Mouse (Mus musculus) urinary bladder, adult 18-20 months (tissue): ENCODE results near the gene Cad.
"Not testable (repeated sequence)": the region's sequence is repeated elsewhere in the genome, so short reads cannot be mapped to it uniquely, and the experiment has no call there.

ENCODE experiments used
- DNase-seq, 2 experiments: peaks; one replicate each; pipeline ENCODE4 v3.0.0; 2022; ENCODE audit warnings: low spot score in 2 of 2, mixed read lengths in 2 of 2

Gene Cad

DNA sequence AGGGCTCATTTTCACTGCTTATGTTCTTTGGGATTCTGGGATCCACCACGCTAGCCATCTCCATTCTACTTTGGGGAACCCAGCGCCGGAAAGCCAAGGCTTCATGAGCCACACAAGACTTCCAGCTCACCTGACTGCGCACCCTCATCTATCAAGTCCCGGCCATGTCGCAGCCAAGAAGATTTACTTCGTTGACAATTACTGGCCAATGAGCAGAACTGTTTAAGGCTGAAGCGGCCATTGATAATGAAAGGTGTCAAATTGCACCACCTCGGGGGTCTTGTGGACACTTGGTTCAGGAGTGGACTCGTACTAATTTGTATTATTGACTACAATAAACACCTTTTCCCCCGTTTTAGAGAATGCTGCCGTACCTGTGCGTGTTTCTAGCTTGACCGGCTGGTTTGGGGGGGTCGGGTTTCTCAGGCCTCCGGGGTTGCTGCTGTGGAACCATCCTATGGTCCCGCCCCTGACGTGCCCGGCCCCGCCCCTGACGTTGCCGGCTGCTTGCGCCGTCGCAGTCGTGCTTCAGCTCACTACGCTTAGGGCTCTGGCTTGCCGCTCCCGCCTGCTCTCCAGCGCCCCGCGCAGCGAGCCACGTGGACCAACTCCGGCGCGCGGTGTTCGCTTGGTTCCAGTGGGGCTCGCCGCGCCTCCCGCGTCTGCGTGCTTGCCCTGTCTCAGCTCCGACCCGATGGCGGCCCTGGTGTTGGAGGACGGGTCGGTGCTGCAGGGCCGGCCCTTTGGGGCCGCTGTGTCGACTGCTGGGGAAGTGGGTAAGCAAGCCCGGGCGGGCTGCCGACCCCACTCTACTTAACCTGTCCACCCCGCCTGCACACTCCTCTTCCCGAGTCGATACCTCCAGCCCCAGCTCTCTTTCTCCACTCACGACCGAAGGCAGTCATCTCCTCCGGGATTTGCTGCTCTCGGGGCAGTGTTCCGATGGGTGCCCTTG, at the start of gene Cad:
TSS of gene Cad (plus strand) at position 520 of the 955 bp plus-strand sequence.
- peak; percentile 92 to 95 for DNase-seq

DNA sequence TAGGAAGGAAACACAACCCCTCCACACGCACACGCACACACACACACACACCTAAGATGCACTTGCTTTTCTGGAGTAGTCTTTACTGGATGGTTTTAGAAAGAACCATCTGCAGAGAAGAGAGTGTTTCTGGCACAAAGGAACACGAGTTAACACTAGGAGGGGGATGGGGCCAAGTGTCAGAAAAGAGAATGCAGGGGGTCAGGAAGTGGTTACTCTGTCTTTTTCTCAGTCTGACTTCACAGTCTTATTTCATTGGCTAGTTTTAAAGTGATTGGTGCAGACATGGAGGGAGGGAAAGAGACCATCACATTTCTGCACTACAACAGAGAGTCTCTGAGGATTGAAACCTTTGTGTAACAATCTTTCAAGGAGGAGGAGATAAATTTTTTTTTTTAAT, 41.8 kb upstream of the Cad start:
- DNase-seq = no peak

DNA sequence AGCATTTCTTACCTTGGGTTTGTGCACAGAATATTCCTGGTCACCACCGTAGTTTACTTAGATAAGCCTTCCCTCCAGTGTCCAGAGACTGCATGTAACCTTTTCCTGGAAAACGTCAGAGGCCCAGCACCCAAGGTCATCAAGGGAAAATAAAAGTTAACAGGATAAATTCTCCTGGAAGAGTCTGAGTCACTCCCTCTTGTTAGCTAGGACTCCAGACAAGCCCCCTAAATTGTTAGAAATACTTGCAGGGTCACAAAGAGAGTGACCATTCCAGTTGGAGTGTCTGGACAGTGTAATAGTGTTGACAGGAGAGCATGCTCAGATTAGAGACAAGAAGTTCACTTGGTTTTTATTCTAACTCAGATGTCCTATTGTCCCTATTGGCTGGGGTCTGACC, 38.7 kb upstream of the Cad start:
- no peak for DNase-seq

DNA sequence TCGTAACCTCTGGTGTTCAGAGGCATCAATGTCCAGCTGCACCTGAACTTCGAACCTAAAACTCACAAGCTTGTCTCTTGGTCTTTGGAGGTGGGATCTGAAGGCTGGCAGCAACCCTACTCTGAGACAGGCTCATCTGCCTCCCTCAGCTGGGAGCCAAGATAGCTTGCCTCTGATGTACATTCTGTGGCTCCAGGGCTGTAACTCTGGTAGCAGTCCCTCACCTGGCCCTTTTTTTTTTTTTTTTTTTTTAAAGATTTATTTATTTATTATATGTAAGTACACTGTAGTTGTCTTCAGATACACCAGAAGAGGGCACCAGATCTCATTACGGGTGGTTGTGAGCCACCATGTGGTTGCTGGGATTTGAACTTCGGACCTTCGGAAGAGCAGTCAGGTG, 32.8 kb upstream of the Cad start:
- not testable (repeated sequence) for DNase-seq

DNA sequence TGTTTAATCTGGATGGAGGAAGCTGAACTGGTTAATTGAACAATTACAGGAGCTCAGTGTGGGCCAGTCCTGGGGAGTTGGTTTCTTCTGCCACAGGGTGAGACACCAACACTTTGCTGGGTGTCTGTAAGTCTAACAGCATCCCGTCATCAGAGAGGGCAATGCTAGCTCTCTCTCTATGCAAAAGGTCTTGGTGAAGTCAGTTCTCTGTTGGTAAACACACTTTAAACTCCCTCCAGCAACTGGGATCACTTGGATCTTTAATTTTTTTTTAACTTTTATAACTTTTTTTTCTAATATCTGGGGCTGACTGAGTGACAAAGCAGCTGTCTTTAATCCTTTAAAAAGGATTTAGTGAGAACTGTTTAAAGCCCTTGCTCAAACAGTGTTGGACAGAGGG, 31.9 kb upstream of the Cad start:
- DNase-seq = no peak

DNA sequence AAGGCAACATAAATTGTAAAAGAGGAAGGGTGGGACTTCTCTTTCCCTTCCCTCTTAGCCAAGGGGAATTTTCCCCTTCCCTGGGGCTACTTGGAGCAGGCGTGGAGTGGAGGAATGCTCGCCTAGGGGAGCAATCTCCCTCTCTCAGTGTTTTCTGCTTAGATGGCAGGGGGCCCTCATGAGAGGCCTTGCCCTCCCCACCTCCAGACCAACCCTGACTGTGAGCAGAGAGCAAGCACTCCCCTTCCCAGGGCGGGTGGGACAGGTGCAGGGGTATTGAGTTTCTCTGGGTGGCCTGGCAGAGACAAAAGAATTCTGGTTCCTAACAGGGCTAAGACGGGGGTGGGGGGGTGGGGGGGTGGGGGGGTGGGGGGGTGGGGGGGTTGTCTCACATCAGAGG, 31.3 kb upstream of the Cad start:
- no peak for DNase-seq

DNA sequence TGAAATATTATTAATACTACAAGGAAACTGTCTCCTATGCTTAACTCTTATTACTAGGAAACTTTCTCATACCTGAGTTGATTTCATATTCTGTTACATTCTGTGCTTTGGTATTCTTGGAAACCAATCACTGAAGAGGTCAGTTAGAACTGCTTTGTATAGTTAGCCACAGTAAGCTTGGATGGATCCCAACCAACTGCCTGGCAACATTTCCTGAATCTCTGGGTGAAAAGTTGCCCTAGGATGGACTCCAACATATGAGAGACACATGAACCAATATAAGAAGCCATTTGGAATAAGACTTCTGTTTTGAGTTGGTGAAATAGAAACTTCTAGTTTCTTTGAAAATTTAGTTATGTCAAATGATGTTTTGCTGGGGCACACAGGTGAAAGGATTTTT, 29.9 kb upstream of the Cad start:
- DNase-seq = no peak

DNA sequence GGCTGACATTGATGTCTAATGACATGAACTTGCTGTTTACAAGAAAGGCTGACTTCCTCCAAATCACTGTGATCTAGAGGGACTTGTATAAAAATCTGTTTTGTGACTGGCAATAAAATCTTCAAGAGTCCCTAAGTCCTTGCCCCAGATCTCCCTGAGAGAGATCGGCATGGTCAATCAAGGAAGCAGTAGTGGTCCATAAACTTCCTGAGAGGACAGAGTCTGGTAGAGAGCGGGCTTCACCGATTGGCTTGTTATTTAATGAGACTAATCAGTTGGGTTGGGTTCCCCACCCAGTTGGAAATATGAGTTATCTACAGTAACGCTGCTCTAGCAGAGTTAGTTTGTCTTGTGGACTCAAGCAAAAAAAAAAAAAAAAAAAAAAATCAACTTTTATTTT, 23.7 kb upstream of the Cad start:
- no peak for DNase-seq

DNA sequence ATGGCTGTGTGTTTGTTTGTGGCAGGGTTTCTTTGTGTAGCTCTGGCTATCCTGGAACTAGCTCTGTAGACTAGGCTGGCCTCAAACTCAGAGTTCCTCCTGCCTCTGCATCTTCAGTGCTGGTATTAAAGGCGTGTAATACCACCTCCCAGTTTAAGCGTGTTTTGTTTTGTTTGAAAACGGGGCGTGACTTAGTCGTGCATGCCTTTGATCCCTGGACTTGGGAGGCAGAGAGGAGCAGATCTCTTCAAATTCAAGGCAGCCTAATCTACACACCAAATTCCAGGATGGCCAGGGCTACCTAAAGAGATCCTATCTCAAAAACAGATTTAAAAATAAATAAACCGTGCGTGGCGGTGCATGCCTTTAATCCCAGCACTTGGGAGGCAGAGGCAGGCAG, 23.1 kb upstream of the Cad start:
- no peak for DNase-seq

DNA sequence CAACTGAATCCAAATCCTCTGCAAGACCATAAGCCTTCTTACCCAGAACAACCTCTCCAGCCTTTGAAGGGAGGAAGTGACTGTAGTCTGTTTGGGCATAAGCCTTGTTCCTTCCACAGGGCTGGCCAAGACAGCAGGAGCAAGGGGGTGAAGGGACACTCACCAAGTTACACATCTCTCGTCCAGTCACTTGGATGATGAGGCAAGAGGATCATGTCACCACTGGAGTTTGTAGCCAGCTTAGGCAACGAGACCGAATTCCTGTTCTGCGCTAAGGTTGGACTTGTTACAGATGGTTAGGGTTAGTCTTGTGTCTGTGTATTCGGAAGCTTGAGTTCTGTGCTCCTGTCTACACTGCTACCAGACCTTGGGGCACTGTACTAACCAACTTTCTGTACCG, 19.9 kb upstream of the Cad start:
- no peak for DNase-seq

DNA sequence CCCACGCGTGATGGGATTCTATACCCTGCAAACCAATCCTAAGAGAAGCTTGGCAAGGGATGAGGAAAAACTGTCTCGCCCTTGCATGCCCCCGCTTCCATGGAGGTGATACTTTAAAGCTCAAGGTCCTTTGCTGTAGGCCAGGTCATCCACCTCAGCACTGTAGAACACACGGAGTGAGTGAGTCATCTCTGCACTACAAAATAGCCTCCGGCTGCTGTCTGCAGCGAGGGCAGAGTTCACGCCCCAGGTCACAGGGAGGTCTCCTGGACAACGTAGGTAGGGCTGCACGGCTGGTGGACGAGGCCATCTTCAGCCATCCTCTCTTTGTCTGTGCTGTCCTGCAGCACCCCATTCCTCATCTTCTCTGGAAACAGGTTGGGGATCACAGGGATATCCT, 18.0 kb upstream of the Cad start:
- not testable (repeated sequence) for DNase-seq

DNA sequence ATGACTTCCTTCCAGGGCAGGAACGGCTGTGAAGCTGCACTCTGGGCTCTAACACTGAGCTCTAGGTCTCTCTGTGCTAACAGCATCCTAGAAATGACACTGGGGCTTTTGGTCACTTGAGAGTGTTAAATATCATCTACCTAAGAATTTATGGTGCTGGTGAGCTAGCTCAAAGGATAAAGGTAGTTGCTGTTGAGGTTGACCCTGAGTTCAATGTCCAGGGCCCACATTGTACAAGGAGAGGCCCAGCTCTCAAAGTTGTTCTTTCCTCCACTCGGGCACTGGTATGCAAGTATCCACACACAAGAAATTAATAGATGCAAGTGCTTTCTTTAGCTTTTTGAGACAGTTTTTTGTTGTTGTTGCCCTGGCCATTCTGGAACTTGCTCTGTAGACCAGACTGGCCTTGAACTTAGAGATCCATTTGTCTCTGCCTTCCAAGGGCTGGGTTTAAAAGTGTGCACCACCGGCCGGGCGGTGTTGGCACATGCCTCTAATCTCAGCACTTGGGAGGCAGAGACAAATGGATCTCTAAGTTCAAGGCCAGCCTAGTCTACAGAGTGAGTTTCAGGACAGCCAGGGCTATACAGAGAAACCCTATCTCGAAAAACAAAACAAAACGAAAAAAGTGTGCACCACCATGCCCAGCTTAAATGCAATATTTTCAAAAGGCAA, 16.3 kb upstream of the Cad start:
- no peak for DNase-seq

DNA sequence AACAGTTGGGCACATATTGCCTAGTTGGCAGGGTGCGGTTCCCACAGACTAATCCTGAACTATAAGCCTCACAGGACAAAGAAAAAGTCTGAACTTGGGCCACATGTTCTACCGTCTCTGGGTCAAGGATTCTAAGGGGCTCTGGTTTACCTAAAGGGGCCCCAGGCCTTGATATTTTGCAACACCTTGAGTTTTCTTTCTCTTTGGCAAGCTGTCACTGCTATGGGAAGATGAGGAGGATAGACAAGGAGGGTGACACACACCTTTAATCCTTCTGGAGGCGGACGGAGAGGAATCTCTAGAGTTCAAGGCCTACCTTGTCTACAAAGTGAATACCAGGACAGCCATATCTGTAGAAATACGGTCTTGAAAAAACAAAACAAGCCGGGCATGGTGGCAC, 8.2 kb upstream of the Cad start:
- DNase-seq = no peak

DNA sequence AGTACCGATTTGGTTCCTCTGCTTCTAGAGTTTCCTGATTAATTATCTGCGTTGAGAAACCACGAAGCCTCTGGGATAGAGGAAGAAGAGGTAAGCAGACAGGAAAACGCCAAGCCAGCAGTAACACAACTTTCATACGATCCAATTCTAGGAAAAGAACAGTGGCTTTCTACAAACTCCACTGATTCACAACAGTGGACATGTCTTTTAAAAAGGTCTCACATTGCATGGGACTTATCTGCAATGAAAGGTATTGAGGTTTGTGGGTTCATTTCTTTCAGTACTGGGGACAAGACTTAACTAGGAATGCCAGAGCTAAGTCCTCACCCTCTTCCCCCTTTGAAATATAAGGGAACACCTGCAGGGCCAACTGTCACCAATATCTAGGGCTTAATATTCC, 7.5 kb upstream of the Cad start:
- no peak for DNase-seq

DNA sequence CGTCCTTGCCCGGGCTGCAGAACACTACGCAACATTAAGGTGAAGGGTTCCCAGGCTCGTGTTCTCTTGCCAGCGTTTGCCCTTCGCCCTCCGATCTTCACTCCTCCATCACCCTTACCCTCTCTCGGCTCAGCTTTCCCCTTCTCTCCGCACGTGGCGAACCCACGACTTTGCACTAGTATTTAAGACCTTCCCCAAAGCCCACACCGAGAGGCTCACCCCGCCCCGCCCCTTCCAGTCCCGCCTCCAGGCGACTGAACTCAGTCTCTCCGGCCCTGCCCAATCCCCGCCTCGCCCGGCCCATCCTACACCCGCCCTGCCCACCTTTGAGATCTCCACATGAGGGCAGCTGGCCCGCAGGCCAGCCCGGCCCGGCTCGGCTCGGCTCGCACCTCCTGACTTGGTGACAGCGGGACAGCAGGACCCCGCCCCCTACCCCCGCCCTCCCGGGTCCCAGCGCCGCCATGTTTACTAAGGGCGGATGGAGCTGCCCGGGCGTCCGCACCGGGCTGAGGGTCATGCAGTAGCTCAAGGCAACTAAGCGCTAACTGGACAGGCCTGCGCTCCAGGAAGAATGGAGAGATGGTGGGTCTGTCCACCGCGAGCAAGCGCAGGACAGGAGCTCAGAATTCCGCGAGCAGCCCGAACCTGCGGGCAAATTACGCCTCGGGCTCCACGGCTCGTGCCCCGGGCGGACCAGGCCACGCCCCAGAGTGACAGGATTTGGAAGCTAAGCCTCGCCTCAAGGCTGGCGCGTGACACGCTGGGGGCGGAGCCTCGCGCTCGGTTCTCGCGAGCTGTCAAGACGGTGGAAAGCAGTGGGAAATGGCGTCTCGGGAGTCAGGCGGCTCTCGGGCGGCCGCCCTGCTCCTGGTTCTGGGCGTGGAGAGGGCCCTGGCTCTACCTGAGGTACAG, 6.5 kb upstream of the Cad start, which contains the start of gene Atraid:
TSS of gene Atraid (plus strand) at position 465 of the 915 bp plus-strand sequence.
- peak; percentile 98 to 99 for DNase-seq

DNA sequence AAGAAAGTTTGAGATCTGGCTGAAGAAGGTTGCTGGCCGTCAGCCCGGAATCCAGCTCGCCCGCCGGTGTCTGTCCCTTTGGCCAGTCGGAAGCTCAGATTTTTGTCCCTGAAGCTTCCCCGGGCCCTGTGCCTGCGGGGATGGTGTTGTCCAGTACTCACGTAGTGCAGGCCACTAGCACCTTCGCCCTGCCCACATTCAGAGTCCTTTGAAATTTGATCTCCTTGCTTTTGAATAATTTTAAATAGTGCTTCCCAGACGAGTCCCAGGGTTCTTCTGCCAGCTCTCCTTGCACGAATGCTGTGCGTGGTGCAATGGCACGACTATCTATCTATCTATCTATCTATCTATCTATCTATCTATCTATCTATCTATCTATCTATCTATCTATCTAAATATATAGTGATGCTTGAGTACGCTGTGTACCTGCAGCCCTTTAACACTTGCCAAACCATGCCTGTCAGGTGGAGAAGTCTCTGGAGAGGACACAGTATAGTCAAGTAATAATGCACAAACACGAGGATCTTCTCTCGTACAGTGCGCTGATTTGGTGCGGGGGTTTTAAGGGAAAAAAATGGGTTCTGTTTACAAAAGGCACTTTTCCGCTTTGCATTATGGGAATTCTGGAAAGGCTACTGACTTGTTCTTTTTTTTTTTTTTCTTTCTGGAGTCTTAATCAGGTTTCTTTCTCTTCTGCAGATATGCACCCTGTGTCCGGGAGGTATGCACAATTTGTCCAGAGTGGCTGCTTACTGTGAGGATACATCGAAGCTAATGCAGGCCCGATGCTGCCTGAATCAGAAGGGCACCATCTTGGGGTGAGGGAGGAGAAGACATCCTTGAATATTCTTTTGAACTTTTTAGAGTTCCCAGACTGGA, 5.6 kb upstream of the Cad start, which contains the start of gene Slc5a6:
TSS of gene Slc5a6 (minus strand) at position 162 of the 879 bp plus-strand sequence.
- DNase-seq = peak; percentile 24 to 25

DNA sequence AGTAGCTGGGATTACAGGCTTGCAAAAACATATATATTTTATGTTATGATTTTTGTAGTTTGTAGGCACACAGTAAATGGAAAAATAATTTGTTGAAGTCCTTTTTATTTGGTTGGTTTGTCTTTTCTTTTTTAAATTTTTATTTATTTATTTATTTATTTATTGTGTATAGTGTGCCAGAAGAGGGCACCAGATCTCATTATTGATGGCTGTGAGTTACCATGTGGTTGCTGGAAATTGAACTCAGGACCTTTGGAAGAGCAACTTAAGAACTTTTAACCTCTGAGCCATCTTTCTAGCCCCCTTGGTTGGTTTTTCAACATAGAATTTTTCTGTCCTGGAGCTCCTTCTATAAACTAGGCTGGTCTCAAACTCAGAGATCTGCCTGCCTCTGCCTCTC, 4.2 kb upstream of the Cad start:
- no peak for DNase-seq

DNA sequence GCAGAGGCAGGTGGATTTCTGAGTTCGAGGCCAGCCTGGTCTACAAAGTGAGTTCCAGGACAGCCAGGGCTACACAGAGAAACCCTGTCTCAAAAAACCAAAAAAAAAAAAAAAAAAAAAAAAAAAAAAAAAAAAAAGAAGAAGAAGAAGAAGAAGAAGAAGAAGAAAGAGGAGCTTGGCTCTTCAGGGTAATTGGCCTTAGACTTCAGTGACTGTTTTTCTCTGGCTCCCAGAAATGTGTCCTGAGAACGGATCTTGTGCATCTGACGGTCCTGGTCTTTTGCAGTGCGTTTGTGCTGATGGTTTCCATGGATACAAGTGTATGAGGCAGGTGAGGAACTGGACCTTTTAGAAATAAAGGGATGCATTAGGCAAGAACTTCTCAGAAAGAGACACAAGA, 852 bp upstream of the Cad start:
- not testable (repeated sequence) for DNase-seq

DNA sequence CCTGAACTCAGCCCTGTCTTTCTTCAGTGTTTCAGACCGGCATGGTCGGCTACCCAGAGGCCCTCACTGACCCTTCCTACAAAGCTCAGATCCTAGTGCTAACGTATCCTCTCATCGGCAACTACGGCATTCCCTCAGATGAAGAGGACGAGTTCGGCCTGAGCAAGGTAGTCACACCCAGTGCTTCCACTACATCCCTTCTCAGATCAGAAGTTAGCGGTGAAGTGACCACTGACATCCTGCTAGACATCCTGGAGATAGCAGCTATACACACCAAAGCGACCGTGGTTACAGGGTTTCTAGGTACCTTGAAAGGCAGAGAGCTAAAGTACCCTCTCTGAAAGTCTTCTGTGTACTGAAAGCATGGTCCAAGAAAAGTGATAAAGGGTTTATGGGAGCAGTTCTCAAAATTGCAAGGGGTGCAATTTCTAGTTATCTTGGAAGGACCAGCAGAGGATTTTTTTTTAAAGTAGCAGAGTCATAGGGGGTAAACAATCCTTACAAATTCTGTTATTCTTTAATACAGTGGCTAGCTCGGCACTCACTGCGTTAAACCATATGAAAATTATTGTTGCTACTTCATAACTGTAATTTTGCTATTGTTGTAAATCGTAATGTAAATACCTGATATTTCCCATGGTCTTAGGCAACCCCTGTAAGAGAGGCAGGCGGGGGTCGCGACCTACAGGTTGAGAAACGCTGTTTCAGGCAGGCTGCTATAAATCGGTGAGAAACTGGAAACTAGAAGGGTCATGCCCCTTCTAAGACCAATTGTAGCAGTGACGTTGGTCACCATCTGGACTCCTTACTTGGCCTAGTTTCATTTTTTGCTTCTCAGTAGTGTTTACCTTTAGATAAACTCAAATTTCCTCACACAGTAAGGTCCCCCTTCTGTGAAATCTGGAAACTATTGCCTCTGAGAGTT, 898 bp downstream of the Cad start:
- no peak for DNase-seq

DNA sequence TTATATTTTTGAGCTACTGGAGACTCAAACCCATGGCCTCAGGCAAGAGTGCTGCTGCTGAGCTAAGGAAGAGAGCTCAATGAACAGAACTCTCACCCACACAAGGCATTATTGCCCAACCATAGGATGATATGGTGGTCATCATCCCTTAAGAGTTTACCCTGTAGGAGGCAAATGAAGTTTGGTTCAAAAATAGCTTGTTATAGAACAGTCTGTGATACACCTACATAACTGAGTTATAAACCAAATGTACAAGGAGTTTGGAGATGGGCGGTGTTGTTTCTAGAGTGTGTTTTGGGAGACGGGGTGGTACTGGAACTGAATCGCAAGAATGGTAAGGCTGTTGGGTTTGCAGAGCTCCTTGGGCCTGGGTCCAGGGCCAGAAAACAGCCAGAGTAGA, 15.2 kb downstream of the Cad start:
- DNase-seq = no peak
